Mouse (Mus musculus): ENCODE data around the gene Dapk1. TPM values are rescaled to one million over a fixed set of nuclear protein-coding genes. Genes with fewer than 3 reads are reported as not detected.

Dapk1 gene
- polyA plus RNA-seq, 1 experiment from 2014 or later: 6.3 TPM

Other genes with a start within 250 kb of the Dapk1 start
- not detected in 2 replicates for gene BC051665, start 184.4 kb downstream of the Dapk1 start, polyA plus RNA-seq (2015; fragmentation: Nextera tagmentation; extraction: Ambion mirVana)
- not detected in 2 replicates for gene Ctsll3, start 200.9 kb downstream of the Dapk1 start, polyA plus RNA-seq (2015; fragmentation: Nextera tagmentation; extraction: Ambion mirVana)

All from intestine, embryonic 16.5 days (tissue).